Mouse (Mus musculus) 3134 (cell line): ENCODE measurements at regions not wholly inside any gene's neighbourhood (a gene's known extent, or its start where the extent isn't known, plus 50 kb on each side); places are given as distances from the start of the nearest gene placed in this dataset.

ENCODE experiments used
- DNase-seq: peaks from one replicate; pipeline ENCODE4 v3.0.0-alpha.2; 2011; ENCODE audit warnings: low spot score; ENCODE audit not compliant: insufficient read length; ENCODE audit errors: extremely low read depth

GRCm38 (mm10) chr3:21496166-21496565, 580.3 kb upstream of the Tbl1xr1 start:
- DNase-seq: no peak

- DNase-seq: no peak
Measured at GRCm38 (mm10) chr3:21497011-21497410, 579.4 kb upstream of the Tbl1xr1 start.

- DNase-seq: no peak
Measured at GRCm38 (mm10) chr3:21507655-21508054, 568.8 kb upstream of the Tbl1xr1 start.

GRCm38 (mm10) chr3:21512081-21512480, 564.4 kb upstream of the Tbl1xr1 start:
- no peak for DNase-seq

- no peak for DNase-seq
Measured at GRCm38 (mm10) chr3:21524426-21524937, 552.0 kb upstream of the Tbl1xr1 start.

GRCm38 (mm10) chr3:21530862-21531261, 545.6 kb upstream of the Tbl1xr1 start:
- DNase-seq: no peak

- DNase-seq: no peak
Measured at GRCm38 (mm10) chr3:21539138-21539537, 537.3 kb upstream of the Tbl1xr1 start.

- no peak for DNase-seq
Measured at GRCm38 (mm10) chr3:21544456-21544855, 532.0 kb upstream of the Tbl1xr1 start.

GRCm38 (mm10) chr3:21545156-21545893, 531.1 kb upstream of the Tbl1xr1 start:
- no peak for DNase-seq

GRCm38 (mm10) chr3:21546411-21546810, 530.0 kb upstream of the Tbl1xr1 start:
- DNase-seq: no peak

- no peak for DNase-seq
Measured at GRCm38 (mm10) chr3:21549671-21550070, 526.8 kb upstream of the Tbl1xr1 start.

- no peak for DNase-seq
Measured at GRCm38 (mm10) chr3:21553159-21553758, 523.2 kb upstream of the Tbl1xr1 start.

GRCm38 (mm10) chr3:21553859-21554258, 522.6 kb upstream of the Tbl1xr1 start:
- DNase-seq: no peak

GRCm38 (mm10) chr3:21557963-21558441, 518.5 kb upstream of the Tbl1xr1 start:
- no peak for DNase-seq

- no peak for DNase-seq
Measured at GRCm38 (mm10) chr3:21562771-21563312, 513.6 kb upstream of the Tbl1xr1 start.

- DNase-seq: no peak
Measured at GRCm38 (mm10) chr3:21563454-21563853, 513.0 kb upstream of the Tbl1xr1 start.

GRCm38 (mm10) chr3:21564211-21564781, 512.2 kb upstream of the Tbl1xr1 start:
- no peak for DNase-seq

GRCm38 (mm10) chr3:21564847-21565485, 511.5 kb upstream of the Tbl1xr1 start:
- DNase-seq: no peak

GRCm38 (mm10) chr3:21569721-21570120, 506.7 kb upstream of the Tbl1xr1 start:
- DNase-seq: peak; percentile 25

GRCm38 (mm10) chr3:21578635-21579034, 497.8 kb upstream of the Tbl1xr1 start:
- no peak for DNase-seq

- no peak for DNase-seq
Measured at GRCm38 (mm10) chr3:21582122-21582521, 494.3 kb upstream of the Tbl1xr1 start.
